Mouse (Mus musculus): ENCODE results near the gene Il1rl2. TPM values are rescaled to one million over a fixed set of nuclear protein-coding genes. Genes with fewer than 3 reads are reported as not detected.

Gene Il1rl2
- total RNA-seq, 2 experiments from 2014 or later = 0.86 to 1.1 TPM

DNA sequence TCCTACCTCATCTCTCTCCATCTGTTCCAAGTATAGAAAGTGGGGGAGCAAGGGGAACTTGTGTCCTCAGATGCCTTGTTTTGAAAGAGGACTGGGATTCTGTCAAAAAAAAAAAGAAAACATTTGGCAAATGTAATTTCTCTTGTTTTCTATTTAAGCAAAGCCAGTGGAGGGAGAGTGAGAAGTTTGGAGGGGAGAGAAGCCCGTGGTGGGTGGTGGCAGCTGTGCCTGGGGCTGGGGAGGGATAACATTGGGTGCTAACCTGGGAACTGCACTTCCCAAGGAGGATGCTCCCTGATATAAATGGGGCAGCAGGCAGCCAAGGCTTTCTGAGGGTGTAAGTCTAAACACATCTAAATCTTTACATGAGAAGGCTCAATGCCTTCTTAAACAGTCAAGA lies 37.2 kb downstream of the Il1rl2 start:
- Histone ChIP-seq H3K27ac (peak overlapping the region; percentile 13; the same call in 1 of the 2 replicates), H3K4me3 (no peak overlapping the region)
- intact Hi-C loops (cut with DNase I) = no loop called here
- DNase-seq = no peak
- no peak for TF ChIP-seq CTCF (IDR thresholded peaks at IDR 0.05)

DNA sequence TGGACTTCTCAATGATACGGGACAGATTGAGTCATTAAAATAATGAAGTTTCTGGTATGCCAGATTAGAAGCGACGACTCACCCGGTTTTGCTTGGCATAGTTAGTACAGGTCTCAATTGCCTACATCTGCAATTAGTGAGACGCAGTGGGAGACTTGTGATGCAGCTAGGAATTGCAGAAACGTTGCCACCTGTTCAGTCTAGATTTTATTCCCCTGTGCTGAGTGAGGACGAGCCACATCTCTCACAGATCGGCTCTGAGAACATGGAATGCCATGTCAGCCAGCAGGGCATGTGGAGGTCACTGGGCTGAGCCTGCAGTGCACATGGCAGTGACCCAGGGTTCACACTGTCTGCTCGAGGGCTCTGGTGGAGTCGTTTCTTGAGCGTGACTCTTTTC lies 38.4 kb downstream of the Il1rl2 start:
- no peak for TF ChIP-seq CTCF (IDR thresholded peaks at IDR 0.05)
- H3K4me3 ChIP-seq = no peak overlapping the region
- intact Hi-C loops (cut with DNase I) = no loop called here
- no peak overlapping the region for H3K27ac ChIP-seq
- DNase-seq = no peak

DNA sequence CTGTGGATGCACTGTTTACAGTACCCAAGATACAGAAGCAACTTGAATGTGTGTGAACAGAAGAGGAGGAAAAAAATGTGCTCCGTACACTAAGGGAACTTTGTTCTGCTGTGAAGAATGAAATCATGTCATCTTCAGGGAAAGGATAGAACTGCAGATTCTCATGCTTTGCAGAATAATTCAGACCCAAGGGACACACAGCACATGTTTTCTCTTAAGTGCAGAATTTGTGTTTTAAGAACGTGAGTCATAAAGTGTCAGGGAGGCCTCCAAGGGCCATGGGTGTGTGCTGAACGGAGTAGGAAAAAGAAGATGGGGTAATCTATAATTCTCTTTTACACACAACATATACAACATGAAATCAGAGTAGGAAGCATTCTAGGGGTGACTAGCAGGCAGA lies 48.5 kb downstream of the Il1rl2 start:
- DNase-seq = no peak
- Histone ChIP-seq H3K27ac (peak overlapping the region; percentile 41; the same call in 1 of the 2 replicates), H3K4me3 (no peak overlapping the region)
- intact Hi-C loops (cut with DNase I) = loop anchor here (10.0 kb wide), 1 partner anchor 148 kb away; the partner anchor contains the start of gene Il1r1
- no peak for TF ChIP-seq CTCF (IDR thresholded peaks at IDR 0.05)

DNA sequence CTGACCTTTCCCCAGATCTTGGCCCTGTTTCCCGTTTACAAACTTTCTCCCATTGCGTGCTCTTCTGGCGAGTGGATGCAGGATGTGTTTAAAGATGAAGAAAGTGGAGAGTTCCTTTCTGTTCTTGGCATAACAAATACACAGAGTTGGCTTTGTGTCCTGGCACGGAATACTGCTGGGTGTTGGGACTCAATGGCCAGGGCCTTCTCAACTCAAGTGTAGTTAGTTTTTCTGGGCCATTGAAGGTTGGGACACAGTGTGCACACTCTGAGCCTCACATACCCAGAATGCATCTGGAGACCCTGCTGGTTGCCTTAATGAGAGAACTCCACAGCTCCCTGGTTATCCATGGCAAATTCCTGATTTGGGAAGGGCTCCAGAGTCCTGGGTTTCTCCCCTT lies 50.7 kb downstream of the Il1rl2 start:
- peak; percentile 69 for DNase-seq
- TF ChIP-seq CTCF (IDR thresholded peaks at IDR 0.05) = no peak

DNA sequence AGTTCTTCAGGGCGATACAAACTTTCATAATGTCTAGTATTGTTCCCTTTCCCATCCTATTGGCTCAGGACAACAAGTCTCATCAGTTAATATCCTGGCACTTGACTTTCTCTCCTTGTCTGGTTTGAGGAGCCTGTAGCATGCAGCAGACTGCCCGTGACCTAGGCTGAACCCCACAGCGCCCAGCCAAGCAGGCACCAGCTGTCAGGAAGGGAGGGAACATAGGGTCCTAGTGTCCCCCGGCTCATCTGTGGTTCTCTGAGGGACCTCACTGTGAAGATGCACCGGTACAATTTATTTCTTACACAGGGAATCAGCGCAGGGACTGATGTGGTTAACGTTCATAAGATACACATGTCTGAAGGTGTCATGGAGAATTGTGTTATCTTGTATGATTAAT lies 52.3 kb downstream of the Il1rl2 start:
- intact Hi-C loops (cut with DNase I) = loop anchor here (5.0 to 10.0 kb wide), 2 partner anchors 152 to 281 kb away; partner anchors contain the start of gene Il1r1

More for the DNA sequence above, 50.7 kb downstream of the Il1rl2 start:
- intact Hi-C loops (cut with DNase I) = loop anchor here (5.0 to 10.0 kb wide), 2 partner anchors 150 to 282 kb away; partner anchors contain the start of gene Il1r1
- H3K27ac ChIP-seq = peak overlapping the region; percentile 40
- H3K4me3 ChIP-seq = no peak overlapping the region

DNA sequence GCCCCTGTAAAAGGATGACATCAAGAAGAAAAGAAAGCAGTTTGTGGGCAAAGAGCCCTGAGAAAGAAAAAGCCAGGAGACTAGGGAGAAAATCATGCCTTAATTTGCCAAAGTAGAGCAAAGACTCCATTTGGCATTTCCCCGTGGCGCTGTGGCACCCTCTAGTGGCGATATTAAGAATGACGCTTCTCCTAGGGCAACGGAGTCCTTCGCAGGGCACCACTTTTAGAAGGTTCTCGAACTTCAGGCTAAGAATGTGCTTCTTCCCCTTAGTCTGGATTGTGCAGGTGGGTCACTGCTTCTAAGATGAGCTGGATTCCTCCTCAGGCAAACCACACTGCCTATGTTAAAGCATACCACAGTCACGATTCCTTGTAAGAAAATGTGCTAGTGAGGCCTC lies 54.4 kb downstream of the Il1rl2 start:
- peak; percentile 67 for DNase-seq
- H3K4me3 ChIP-seq = no peak overlapping the region
- H3K27ac ChIP-seq = no peak overlapping the region
- intact Hi-C loops (cut with DNase I) = loop anchor here (1.0 to 10.0 kb wide), 4 partner anchors 154 to 377 kb away; partner anchors contain the start of gene Il1r1
- peak; percentile 97 for TF ChIP-seq CTCF (IDR thresholded peaks at IDR 0.05)

More for the DNA sequence above, 52.3 kb downstream of the Il1rl2 start:
- peak; percentile 45 for DNase-seq
- no peak for TF ChIP-seq CTCF (IDR thresholded peaks at IDR 0.05)
- no peak overlapping the region for H3K4me3 ChIP-seq
- H3K27ac ChIP-seq = no peak overlapping the region

DNA sequence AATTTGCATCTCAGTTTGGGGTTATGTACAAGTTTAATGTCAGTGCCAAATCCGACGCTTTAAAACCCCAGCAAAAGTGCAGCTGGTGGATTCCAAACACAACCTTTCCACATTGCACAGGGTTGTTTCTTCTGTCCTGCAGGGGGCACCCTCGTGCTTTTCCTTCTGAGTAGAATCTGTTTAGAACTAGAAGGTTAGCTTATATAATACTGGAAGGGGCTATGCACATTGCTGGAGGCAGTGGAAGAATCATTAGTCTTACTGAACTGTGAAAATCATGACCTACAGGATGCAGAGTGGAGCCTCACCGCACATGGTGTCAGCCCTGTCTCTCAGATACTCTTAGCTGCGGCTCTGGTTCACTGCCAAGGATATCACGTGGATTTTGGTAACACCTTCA lies 55.7 kb downstream of the Il1rl2 start:
- H3K27ac ChIP-seq = no peak overlapping the region
- H3K4me3 ChIP-seq = no peak overlapping the region
- peak; percentile 65 for DNase-seq
- intact Hi-C loops (cut with DNase I) = loop anchor here (5.0 kb wide), 1 partner anchor 162 kb away; no protein-coding TSS in a partner anchor
- TF ChIP-seq CTCF (IDR thresholded peaks at IDR 0.05) = peak; percentile 69

DNA sequence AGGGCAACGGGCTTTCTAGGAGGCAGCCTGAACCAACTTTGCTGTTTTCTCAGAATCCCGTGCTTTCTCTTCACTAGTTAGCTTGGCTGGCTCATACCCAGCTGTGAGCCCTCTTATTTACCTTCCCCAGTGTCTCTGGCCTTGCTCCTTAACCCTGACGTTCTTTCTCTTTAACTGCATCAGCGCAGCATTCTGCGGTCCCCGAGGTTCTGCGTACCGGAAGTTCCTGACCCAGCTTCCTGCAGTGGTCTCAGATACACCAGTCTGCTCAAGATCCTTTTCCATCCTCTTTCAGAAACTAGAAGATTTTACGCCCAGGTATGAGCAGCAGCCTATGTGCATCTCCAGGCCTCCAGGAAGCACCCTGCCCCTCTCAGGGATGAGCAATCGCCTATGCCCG lies 56.6 kb downstream of the Il1rl2 start:
- TF ChIP-seq CTCF (IDR thresholded peaks at IDR 0.05) = no peak
- intact Hi-C loops (cut with DNase I) = loop anchor here (5.0 kb wide), 1 partner anchor 161 kb away; no protein-coding TSS in a partner anchor
- Histone ChIP-seq H3K4me3 (no peak overlapping the region), H3K27ac (no peak overlapping the region)
- no peak for DNase-seq

DNA sequence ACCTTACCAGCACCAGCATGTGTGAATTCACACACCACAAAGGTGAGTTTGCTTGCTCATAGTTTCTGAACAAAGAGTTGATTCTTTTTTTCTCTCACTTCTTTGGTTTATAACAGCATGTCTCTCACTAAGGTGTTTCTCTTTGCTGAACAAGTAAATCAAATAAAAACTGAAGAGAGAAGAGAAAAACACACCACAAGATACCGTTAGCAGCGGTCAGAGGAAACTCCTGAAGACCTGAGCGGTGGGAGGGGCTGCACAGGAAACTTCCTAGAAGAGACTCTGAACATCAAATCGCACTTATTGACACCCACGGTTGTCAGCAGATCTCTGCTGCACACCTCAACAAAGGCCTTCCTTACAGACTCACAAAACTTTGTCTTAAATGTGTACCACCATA lies 58.4 kb downstream of the Il1rl2 start:
- intact Hi-C loops (cut with DNase I) = loop anchor here (5.0 kb wide), 1 partner anchor 159 kb away; no protein-coding TSS in a partner anchor
- no peak for TF ChIP-seq CTCF (IDR thresholded peaks at IDR 0.05)
- H3K4me3 ChIP-seq = no peak overlapping the region
- DNase-seq = no peak
- no peak overlapping the region for H3K27ac ChIP-seq

DNA sequence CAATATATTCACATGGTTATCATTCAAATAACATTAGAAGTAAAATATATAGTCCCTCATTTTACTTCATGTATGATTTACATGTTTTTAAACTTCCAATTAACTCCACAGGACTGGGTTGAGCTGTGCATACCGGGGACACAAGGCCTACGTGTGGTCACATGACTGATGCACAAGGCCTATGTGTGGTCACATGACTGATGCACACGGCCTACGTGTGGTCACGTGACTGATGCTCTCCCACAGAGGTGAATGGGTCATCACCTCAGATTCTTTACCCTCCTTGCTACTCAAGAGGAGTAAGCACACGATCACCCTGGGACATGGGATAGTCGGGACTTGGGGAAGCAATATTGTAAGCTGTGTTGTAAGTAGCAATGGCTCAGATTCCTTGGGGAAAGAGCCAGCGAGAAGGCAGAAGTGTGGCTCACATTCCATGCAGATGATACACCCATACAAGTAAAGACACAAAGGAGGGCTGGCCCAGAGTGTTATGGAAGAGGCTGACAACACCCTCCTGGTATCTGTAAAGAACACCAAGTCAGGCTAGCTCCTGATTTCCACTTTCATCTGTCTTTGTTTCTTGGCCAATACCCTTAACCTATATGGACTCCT lies 60.6 kb downstream of the Il1rl2 start:
- TF ChIP-seq CTCF (IDR thresholded peaks at IDR 0.05) = no peak
- intact Hi-C loops (cut with DNase I) = loop anchor here (5.0 kb wide), 1 partner anchor 157 kb away; no protein-coding TSS in a partner anchor
- no peak overlapping the region for H3K4me3 ChIP-seq
- no peak for DNase-seq
- no peak overlapping the region for H3K27ac ChIP-seq

DNA sequence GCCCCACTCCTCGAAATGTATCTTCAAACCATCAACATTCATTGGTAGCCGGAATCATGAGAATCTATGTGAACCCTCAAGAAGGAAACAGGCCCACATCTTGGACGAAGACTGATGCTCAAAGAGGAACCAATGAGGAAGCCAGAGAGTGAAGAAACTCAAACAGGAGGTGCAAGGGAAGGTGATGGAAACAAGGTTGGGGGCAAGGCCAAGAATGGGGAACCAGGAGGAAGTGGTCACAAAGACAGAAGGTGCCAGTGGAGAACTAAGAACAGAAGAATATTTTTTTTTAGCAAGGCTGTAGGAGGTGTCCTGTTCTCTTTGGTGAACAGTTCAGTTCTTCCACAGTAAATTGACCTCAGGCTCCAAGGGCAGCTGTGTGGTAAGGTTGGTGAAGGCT lies 67.0 kb downstream of the Il1rl2 start:
- DNase-seq = no peak
- H3K4me3 ChIP-seq = no peak overlapping the region
- no peak overlapping the region for H3K27ac ChIP-seq
- intact Hi-C loops (cut with DNase I) = no loop called here
- TF ChIP-seq CTCF (IDR thresholded peaks at IDR 0.05) = no peak

DNA sequence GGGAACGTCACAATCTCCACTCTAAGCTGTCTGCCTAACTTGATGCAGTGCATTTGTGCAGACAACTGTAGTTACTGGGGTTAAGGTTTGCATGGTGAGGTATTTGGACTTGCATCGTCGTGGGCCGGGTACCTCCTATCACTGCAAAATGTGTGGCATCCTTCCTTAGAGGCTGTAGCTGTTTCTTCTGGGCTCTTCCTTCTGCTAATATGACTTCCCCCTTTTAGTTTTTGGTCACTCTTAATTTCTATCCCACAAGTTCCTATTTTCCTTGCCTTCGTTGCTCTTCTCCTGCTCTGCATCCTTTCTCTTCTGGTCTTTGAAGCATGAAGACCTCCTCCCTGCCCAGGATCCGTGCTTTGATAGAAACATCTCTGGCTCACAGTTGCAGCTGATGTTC lies 68.1 kb downstream of the Il1rl2 start:
- no peak overlapping the region for H3K27ac ChIP-seq
- no peak overlapping the region for H3K4me3 ChIP-seq
- TF ChIP-seq CTCF (IDR thresholded peaks at IDR 0.05) = no peak
- intact Hi-C loops (cut with DNase I) = no loop called here
- no peak for DNase-seq

DNA sequence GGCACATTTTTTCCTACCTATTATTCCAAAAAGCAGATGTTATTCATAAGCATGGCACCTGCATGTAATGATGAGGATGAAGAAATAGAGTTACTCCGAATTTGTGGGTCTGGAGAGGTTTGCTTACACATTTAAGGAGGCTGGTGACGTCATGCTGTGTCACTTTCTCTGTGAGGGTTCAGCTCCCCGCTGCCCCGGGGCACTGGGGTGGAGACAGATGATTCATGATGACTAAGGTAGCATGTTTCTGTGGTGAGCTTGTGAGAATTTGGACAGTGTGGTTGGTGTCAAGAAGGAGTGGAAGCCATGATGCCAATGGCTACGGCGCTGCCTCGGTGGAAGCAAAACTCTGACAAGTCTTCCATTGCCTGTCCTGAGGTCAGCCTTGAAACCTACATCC lies 68.8 kb downstream of the Il1rl2 start:
- H3K4me3 ChIP-seq = no peak overlapping the region
- intact Hi-C loops (cut with DNase I) = no loop called here
- DNase-seq = no peak
- TF ChIP-seq CTCF (IDR thresholded peaks at IDR 0.05) = no peak
- no peak overlapping the region for H3K27ac ChIP-seq

DNA sequence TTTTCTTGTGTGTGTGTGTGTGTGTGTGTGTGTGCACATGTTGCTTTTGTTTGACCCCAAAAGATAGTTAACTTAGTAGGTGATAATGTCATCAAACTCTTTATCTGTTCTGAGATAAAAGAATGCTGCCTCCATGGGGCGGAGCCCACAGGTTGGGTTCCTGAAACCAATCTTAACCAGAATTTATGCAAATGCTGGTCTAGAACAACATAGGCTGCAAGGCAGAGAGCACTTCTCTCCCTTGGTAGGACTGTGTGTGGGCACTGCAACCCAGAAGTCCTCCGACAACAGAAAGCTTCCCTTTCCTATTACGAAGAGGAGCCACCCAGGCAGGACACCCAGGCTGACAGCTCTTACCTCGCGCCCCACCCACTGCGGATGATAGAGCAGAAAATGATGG lies 75.2 kb downstream of the Il1rl2 start:
- no peak overlapping the region for H3K4me3 ChIP-seq
- no peak for DNase-seq
- intact Hi-C loops (cut with DNase I) = no loop called here
- no peak for TF ChIP-seq CTCF (IDR thresholded peaks at IDR 0.05)
- H3K27ac ChIP-seq = no peak overlapping the region
